In the genomic region with DNA sequence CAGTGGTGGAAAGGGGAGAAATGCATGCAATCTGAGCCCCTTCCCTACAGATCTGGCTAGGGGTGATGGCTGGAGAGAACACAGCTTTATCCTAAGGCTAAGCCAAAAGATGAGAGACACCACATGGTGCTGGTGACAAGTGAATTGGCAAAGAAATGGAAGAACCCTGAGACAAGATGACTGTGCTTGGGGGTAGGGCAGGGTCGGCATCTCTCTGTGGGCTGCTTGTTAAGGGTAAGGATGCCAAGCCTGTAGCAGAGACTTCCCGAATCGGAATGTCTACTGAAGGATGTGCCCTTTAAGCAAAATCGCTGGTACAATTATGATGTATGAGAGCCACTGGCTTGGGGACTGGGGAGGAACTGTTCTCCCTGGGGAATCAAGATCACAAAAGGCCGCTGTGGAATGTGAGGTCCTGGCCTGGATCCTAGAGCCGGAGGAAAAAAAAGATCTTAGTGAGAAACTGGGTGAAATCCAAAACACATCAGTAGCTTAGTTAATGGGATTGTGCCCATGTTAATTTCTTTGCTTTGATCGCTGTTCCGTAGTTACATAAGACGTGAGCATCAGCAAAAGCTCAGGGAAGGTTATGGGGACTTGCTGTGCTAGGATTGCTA, we compare ENCODE assay signal across 9 mouse cellular contexts. TPM values are rescaled to one million over a fixed set of nuclear protein-coding genes. Genes with fewer than 3 reads are reported as not detected.
DNase-seq lines count a peak whose midpoint lies in the region; ATAC-seq lines count a peak whose summit lies in the region.
"Had no signal": no experiment of that assay in that cellular context is flagged by ENCODE, and none has a peak within 500 bp of the region (broad histone marks: within the 10 kb centered on the region; RNA-seq: fewer than 3 reads in every experiment).

No protein-coding gene starts in this region.

- H3K9me3 ChIP-seq in forebrain, embryonic 15.5 days: no peaks in the 10 kb centered on the region
- 0 out of 2 replicates have a peak, but pooled peaks cover 9% of the 10 kb centered on the region for H3K9me3 ChIP-seq in hindbrain, embryonic 12.5 days (replicated peaks)
- H3K9me3 ChIP-seq in neural tube, embryonic 14.5 days (ENCODE audit: control insufficient read depth, low read length): no peaks in the 10 kb centered on the region

- H3K4me1 ChIP-seq in forebrain, embryonic 15.5 days: peaks cover 66% of the 10 kb centered on the region
- peaks cover 37% of the 10 kb centered on the region for H3K4me1 ChIP-seq in hindbrain, embryonic 12.5 days
- H3K4me1 ChIP-seq in neural tube, embryonic 14.5 days (ENCODE audit: control insufficient read depth, insufficient read depth, low read length): peaks cover 25% of the 10 kb centered on the region

- ATAC-seq in forebrain, embryonic 15.5 days (replicated peaks): peak; percentile 10
- ATAC-seq in hindbrain, embryonic 12.5 days (ENCODE audit: low FRiP score): peak; percentile 21
- no peak for ATAC-seq in neural tube, embryonic 14.5 days (ENCODE audit: low read depth)
- no peak for ATAC-seq in granulocyte monocyte progenitor cell, adult 5-6 weeks (replicated peaks; ENCODE audit: poor library complexity, severe bottlenecking)

- peak overlapping the region; percentile 96 for H3K27ac ChIP-seq in forebrain, embryonic 15.5 days (replicated peaks)
- peak overlapping the region; percentile 76 for H3K27ac ChIP-seq in hindbrain, embryonic 12.5 days
- peak overlapping the region; percentile 46; the same call in 1 of the 2 replicates for H3K27ac ChIP-seq in neural tube, embryonic 14.5 days (ENCODE audit: low read depth, low read length)

- 2% methylated on average over 9 of the region's 9 CpGs for WGBS in forebrain, embryonic 15.5 days
- WGBS in hindbrain, embryonic 12.5 days: 22% methylated on average over 9 of the region's 9 CpGs
- 22% methylated on average over 9 of the region's 9 CpGs for WGBS in neural tube, embryonic 14.5 days

- H3K4me3 ChIP-seq in forebrain, embryonic 15.5 days: no peak overlapping the region
- no peak overlapping the region for H3K4me3 ChIP-seq in hindbrain, embryonic 12.5 days
- H3K4me3 ChIP-seq in neural tube, embryonic 14.5 days (ENCODE audit: low read depth, low read length): no peak overlapping the region

- intact Hi-C loops in gastrocnemius, postnatal 36 days (cut with DNase I): no loop called here

- no peak overlapping the region for H3K9ac ChIP-seq in forebrain, embryonic 15.5 days (replicated peaks)
- no peak overlapping the region for H3K9ac ChIP-seq in hindbrain, embryonic 12.5 days
- no peak overlapping the region for H3K9ac ChIP-seq in neural tube, embryonic 14.5 days (replicated peaks; ENCODE audit: low read depth, low read length)

- H3K27me3 ChIP-seq in forebrain, embryonic 15.5 days: no peaks in the 10 kb centered on the region
- H3K27me3 ChIP-seq in hindbrain, embryonic 12.5 days: no peaks in the 10 kb centered on the region
- H3K27me3 ChIP-seq in neural tube, embryonic 14.5 days (ENCODE audit: control insufficient read depth, insufficient read depth, low read length): no peaks in the 10 kb centered on the region

- no peaks in the 10 kb centered on the region for H3K36me3 ChIP-seq in forebrain, embryonic 15.5 days
- H3K36me3 ChIP-seq in hindbrain, embryonic 12.5 days: no peaks in the 10 kb centered on the region
- no peaks in the 10 kb centered on the region for H3K36me3 ChIP-seq in neural tube, embryonic 14.5 days (ENCODE audit: control insufficient read depth, insufficient read depth, low read length)

- no peak overlapping the region; the same call in 1 of the 2 replicates for H3K4me2 ChIP-seq in forebrain, embryonic 15.5 days (replicated peaks)
- no peak overlapping the region for H3K4me2 ChIP-seq in hindbrain, embryonic 12.5 days (replicated peaks)
- H3K4me2 ChIP-seq in neural tube, embryonic 14.5 days (ENCODE audit: low read depth, low read length): no peak overlapping the region

- DNase-seq in ovary, postnatal 36 days (ENCODE audit: low spot score): peak; percentile 6
- DNase-seq in ovary, postnatal 10 days (ENCODE audit: low spot score): no peak
- DNase-seq in left cerebral cortex, adult 11 months (ENCODE audit: low spot score): peak; percentile 74
- no peak for DNase-seq in gastrocnemius, postnatal 36 days

RNA-seq across cellular contexts. Expression of a gene that starts 35.8 kb away (rescaled TPM):
- polyA plus RNA-seq in forebrain, embryonic 15.5 days (2015; fragmentation: Nextera tagmentation; extraction: Ambion mirVana): 0.36 and 0.57 TPM in 2 replicates
- 0.10 and 0.17 TPM in 2 replicates for polyA plus RNA-seq in hindbrain, embryonic 12.5 days (2016; fragmentation: Nextera tagmentation; extraction: Ambion mirVana)
- polyA plus RNA-seq in neural tube, embryonic 14.5 days (2014; fragmentation: Nextera tagmentation; extraction: Ambion mirVana): 0.79 and 0.87 TPM in 2 replicates
- total RNA-seq in granulocyte monocyte progenitor cell, adult 5-6 weeks (2014; fragmentation: Nextera tagmentation): not detected in 2 replicates
- not detected in 2 replicates for total RNA-seq in granulocyte monocyte progenitor cell, adult 5-6 weeks (2017)
- total RNA-seq in gastrocnemius, postnatal 36 days (2021): under 1 TPM in 1 of 2 experiments, not detected in 1; 0.77 TPM
- polyA plus RNA-seq: neural tube, embryonic 11.5 days had no signal

Comparison
In these comparisons a context has a peak if more than half of its experiments do, and no peak if none do; other contexts are left out.
1. DNase-seq: peak in ovary, postnatal 36 days (single experiment) and left cerebral cortex, adult 11 months (single experiment); none in ovary, postnatal 10 days (single experiment) and gastrocnemius, postnatal 36 days (0 of 2).
2. ATAC-seq: peak in forebrain, embryonic 15.5 days (single experiment) and hindbrain, embryonic 12.5 days (single experiment); none in neural tube, embryonic 14.5 days (single experiment) and granulocyte monocyte progenitor cell, adult 5-6 weeks (single experiment).
3. H3K27ac ChIP-seq: peak in every context shown above with its lines; median percentile 96 in forebrain, embryonic 15.5 days; 76 in hindbrain, embryonic 12.5 days; 46 in neural tube, embryonic 14.5 days.